Mouse (Mus musculus) layer of hippocampus, postnatal 36 days (tissue): ENCODE results near the gene Kbtbd2. TPM values are rescaled to one million over a fixed set of nuclear protein-coding genes. Genes with fewer than 3 reads are reported as not detected.

Experiments
- DNase-seq, 2 experiments: peaks; one replicate each; pipeline ENCODE4 v3.0.0; 2022
- total RNA-seq, 2 experiments: library from RNA; stranded (reverse); gene quantifications; 2 replicates each; pipeline ENCODE4 v1.2.3; 2021

Gene Kbtbd2
- total RNA-seq, 2 experiments from 2014 or later, result 57.4 to 59.7 TPM

DNA sequence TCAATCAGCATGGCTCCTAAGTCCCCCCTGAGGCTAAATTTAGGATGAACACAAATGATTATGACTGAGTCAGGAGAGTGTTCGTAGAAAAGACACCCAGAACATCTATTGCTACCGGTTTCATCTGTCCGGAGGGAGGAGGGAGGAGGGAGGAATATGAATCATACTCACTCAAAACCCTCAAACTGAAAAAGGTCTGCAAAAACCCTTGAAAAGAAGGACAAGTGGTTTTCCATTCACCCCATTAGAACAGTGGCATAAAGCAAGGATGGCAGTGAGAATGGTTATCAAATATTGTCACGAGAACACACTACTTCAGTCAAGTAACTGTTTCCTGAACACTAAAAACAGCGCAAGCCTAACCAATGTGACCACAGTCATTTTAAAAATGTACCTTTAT, 12.5 kb downstream of the Kbtbd2 start:
- no peak for DNase-seq

DNA sequence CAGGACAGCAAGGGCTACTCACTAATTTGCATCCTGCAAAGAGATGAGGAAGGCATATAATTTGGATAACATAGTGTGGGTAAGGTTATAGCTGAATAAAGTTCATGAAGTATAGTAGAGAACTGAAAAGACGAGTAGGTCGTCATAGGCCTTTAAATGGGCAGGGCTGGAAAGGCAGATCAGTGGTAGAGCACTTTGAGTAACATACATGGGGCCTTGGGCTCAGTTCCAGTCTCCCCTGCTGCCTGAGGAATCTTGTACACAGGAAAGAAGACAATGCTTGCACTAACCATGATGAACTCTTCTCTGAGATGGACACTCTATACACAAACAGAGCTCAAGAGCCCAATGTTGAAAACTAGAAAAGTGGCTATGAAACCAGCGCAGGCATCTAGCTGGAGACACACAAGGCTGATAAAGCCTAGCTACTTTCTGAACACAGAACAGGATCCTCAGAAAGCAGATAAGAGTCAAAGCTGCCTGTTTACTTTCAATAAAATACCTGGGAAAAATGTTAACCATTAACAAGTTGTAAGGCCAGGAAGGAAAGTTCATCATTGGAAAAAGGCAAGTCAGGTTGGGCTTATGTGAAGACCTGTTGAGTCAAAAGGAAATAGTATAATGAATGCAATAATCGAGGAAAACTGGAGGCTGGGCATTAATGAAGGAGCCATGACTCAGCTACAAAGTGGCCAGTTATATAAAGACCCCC, 13.9 kb downstream of the Kbtbd2 start:
- DNase-seq, result no peak

DNA sequence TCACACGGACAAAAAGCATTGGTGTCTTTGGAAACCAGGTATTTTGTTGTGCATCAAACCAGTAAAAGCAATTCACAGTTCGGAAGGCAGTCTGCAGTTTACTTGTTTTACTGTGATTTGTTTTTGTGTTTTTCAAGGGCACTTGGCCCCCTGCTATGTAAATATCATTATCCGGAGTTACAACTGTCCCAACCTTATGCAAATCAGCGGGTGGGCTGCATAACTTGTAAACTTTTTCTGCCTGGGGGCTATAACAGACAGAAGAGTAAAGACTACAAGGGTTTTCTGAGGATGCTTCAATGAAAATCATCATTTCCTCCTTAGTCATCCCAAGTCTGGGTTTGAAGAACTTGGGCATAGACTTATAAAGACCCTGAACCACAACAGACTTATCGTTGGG, 18.0 kb downstream of the Kbtbd2 start:
- DNase-seq, result no peak

DNA sequence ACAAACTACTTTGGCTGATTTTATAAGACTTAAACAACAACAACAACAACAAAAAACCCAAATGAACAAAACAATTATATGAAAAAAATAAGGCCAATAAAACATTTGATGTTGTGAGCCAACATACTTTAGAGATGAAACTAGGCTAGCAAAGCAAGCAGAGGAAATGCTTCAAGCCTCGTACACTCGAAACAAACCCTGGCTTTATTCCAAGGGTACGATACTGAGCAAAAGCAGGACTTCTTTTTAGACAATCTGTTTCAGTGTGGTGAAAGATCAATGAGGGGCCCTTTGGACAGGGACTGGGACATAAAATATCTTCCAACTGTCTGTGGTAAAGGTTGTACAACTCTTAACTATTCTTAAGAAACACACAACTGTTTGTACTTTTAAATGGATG, 21.8 kb downstream of the Kbtbd2 start:
- DNase-seq, result no peak

DNA sequence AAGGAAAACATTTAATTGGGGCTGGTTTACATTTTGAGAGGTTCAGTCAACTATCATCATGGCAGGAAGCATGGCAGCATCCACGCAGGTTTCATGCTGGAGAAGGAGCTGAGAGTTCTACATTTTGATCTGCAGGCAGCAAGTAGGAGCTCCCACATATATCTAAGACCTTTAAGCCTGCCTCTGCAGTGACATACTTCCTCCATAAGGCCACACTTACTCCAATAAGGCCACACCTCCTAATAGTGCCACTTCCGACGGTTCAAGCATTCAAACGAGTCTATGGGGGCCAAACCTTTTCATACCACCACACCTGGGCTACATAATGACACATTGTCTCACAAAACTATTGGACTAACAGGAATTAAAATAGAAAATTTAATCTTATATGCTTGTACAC, 31.9 kb downstream of the Kbtbd2 start:
- DNase-seq, result no peak

DNA sequence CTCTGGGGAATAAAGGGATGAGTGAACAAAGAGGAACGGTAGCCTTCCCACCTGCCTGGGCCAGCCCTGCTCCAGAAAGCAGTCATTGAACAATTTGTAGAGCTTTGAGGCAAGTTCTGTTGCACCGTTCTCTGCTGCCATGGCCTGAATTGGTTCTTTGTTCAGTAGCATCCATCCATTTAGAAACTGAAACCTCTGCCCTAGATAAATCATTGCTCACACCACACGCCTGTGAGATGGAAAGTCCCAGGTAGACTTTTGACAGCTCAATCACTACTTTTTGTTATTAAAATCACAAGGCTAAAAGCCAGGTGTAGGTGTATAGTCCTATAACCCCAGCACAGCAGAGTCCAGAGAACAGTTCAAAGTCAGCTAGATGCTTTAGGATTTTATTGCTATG, 32.3 kb downstream of the Kbtbd2 start:
- no peak for DNase-seq

DNA sequence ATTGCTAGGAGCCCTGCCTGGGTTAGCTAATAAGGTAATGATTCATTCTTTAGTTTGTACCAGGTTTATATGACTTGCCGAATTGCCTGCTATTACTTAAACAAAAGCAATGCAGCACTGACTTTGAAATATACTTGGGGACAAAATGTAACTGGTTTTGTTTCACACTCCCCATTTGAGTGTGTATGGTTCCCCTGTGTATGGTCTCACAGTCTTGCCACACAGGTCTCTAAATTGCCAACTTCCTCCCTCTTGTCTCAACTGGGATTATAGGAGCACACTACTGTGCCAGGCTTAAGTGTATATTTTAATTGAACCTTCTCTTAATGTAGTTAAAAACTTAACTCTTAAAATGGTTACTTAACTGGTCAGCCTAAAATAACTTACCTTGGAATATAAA, 38.3 kb downstream of the Kbtbd2 start:
- no peak for DNase-seq

DNA sequence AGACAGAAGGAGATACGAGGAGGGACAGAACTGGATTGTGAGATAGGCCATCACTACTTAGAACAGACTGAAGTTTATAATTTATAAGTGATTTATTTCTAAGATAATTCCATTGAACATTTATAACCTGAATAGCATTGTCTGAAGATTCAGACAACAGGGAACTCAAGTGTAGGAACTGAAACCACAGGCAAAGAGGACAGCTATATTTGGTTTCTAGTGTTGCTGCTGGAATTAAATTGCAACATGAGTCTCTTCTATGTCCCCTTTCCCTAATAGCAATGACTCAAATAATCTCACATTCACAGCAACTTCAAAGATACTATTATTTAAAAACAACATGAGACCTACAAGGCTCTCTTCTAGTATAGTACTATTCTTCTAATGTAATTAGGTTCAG, 41.5 kb downstream of the Kbtbd2 start:
- no peak for DNase-seq

DNA sequence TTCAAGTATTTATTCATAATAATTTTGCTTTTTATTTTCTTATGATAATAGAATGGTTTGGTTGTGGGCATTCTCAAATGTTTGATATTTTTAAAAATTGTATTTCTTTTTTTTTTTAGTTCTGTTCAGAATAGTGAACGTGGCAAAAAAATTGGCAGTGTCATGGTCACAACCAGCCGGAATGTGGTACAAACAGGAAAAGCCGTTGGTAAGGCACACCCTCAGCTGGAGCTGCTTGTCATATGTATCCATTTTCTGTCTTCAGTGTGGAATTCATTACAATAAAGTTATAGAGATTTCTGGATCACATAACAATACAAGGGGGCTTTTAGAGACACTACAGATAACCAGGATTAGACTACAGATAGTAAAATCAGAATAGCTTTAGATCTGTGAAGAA, 43.9 kb downstream of the Kbtbd2 start:
- DNase-seq, result no peak

DNA sequence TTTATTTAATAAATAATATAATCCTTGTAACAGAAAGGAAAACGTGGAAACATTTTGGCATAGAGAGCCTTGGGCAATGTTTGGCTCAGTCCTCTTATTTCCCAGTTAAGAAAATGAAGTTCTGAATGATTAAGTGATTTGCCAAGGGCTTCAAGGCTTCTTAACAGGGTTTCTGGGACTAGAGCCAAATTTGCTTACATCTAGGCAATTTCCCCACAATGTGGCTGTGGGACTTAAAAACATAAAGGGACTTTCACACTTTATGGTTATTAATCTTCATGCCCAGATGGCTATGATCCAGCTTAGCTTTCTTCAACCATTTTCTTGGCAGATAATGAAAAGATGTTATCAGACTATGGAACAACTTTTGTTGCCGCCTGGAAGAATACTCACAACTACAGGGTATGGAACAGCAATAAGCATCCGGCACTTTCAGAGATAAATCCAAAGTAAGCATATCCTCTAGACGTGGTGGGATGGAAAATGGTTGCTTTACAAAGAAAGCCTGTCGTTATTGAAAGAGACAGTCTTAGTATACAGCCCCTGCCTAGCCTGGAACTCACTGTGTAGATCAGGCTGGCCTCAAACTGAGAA, 51.6 kb downstream of the Kbtbd2 start:
- no peak for DNase-seq

DNA sequence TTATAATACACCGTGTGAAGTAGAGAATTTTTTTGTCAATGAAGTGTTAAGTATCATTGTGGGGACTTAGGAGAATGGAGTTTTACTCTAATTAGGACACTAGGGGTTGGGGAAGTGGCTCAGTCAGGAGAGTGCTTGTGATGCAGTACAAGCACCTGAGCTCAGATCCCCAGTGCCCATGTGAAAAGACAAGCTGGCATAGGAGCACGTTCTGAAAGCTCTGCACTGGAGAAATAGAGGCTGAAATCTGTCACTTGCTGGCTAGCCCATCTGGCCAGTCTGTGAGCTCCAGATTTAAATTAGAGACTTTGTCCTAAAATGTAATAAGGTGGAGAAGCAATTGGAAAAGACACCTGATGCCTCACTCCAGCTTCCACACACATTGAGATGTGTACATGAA, 65.1 kb downstream of the Kbtbd2 start:
- DNase-seq, result peak; percentile 14 to 17

Other genes starting within 250 kb of the Kbtbd2 start
- 1 to 10 TPM; 3.6 to 3.7 TPM for gene Pde1c, start 228.7 kb downstream of the Kbtbd2 start, total RNA-seq
- gene Lsm5, start 93.1 kb downstream of the Kbtbd2 start, total RNA-seq, result 10 to 100 TPM; 12.5 to 15.9 TPM
- 10 to 100 TPM; 43.0 to 48.0 TPM for gene Avl9, start 82.9 kb downstream of the Kbtbd2 start, total RNA-seq
- gene Fkbp9, start 34.2 kb upstream of the Kbtbd2 start, total RNA-seq, result 10 to 100 TPM; 24.6 to 27.3 TPM
- 10 to 100 TPM; 37.6 to 42.9 TPM for gene Nt5c3, start 126.1 kb upstream of the Kbtbd2 start, total RNA-seq
- gene Vmn1r4, start 126.2 kb upstream of the Kbtbd2 start, total RNA-seq, result under 1 TPM; 0.25 to 0.27 TPM
- not detected for gene Vmn1r5, start 172.5 kb upstream of the Kbtbd2 start, total RNA-seq
- not detected for gene Vmn1r6, start 199.4 kb upstream of the Kbtbd2 start, total RNA-seq
- not detected for gene Vmn1r7, start 227.5 kb upstream of the Kbtbd2 start, total RNA-seq
- not detected for gene Vmn1r8, start 234.5 kb upstream of the Kbtbd2 start, total RNA-seq